Mouse (Mus musculus): ENCODE measurements around the gene 2210010C04Rik. TPM values are rescaled to one million over a fixed set of nuclear protein-coding genes. Genes with fewer than 3 reads are reported as not detected.

The 2210010C04Rik gene
- polyA plus RNA-seq (2015; fragmentation: Nextera tagmentation; extraction: Ambion mirVana) = not detected in 2 replicates

- ATAC-seq (replicated peaks) = no peak
- Histone ChIP-seq H3K4me2 (replicated peaks) (no peak within 1 kb of the TSS), H3K27me3 (no peaks in the 10 kb centered on the region), H3K36me3 (no peaks in the 10 kb centered on the region), H3K9ac (replicated peaks) (no peak within 1 kb of the TSS), H3K4me1 (no peaks in the 10 kb centered on the region), H3K9me3 (no peaks in the 10 kb centered on the region), H3K4me3 (no peak within 1 kb of the TSS), H3K27ac (replicated peaks) (no peak within 1 kb of the TSS)
These were observed at the start of gene 2210010C04Rik for GRCm38 (mm10) chr6:41035409-41035808. Gene 2210010C04Rik, minus strand, starts transcription at chr6:41035509.

- Histone ChIP-seq H3K9me3 (no peaks in the 10 kb centered on the region), H3K27ac (replicated peaks) (no peak overlapping the region), H3K27me3 (no peaks in the 10 kb centered on the region), H3K36me3 (no peaks in the 10 kb centered on the region), H3K4me1 (no peaks in the 10 kb centered on the region), H3K9ac (replicated peaks) (no peak overlapping the region), H3K4me2 (replicated peaks) (no peak overlapping the region), H3K4me3 (no peak overlapping the region)
- no peak for ATAC-seq (replicated peaks)
These were observed 44.8 kb upstream of the 2210010C04Rik start for GRCm38 (mm10) chr6:41080121-41080520.

- H3K9ac ChIP-seq (replicated peaks) = no peak overlapping the region
- ATAC-seq (replicated peaks) = no peak
- H3K4me2 ChIP-seq (replicated peaks) = no peak overlapping the region
- no peaks in the 10 kb centered on the region for H3K27me3 ChIP-seq
- H3K36me3 ChIP-seq = no peaks in the 10 kb centered on the region
- no peaks in the 10 kb centered on the region for H3K4me1 ChIP-seq
- H3K27ac ChIP-seq (replicated peaks) = no peak overlapping the region
- H3K4me3 ChIP-seq = no peak overlapping the region
- H3K9me3 ChIP-seq = no peaks in the 10 kb centered on the region
- WGBS = 48% methylated on average over 3 of the region's 3 CpGs
These were observed 43.4 kb upstream of the 2210010C04Rik start for GRCm38 (mm10) chr6:41078539-41079303.

GRCm38 (mm10) chr6:41075753-41076152 lies 40.4 kb upstream of the 2210010C04Rik start:
- Histone ChIP-seq H3K36me3 (no peaks in the 10 kb centered on the region), H3K9ac (replicated peaks) (no peak overlapping the region), H3K9me3 (no peaks in the 10 kb centered on the region), H3K27me3 (no peaks in the 10 kb centered on the region), H3K27ac (replicated peaks) (no peak overlapping the region), H3K4me1 (no peaks in the 10 kb centered on the region), H3K4me2 (replicated peaks) (no peak overlapping the region), H3K4me3 (no peak overlapping the region)
- 69% methylated on average over 2 of the region's 2 CpGs for WGBS
- ATAC-seq (replicated peaks) = no peak

- 90% methylated on average over 6 of the region's 6 CpGs for WGBS
- ATAC-seq (replicated peaks) = no peak
- H3K4me3 ChIP-seq = no peak overlapping the region
- H3K4me1 ChIP-seq = no peaks in the 10 kb centered on the region
- H3K27ac ChIP-seq (replicated peaks) = no peak overlapping the region
- H3K36me3 ChIP-seq = no peaks in the 10 kb centered on the region
- H3K9me3 ChIP-seq = no peaks in the 10 kb centered on the region
- H3K9ac ChIP-seq (replicated peaks) = no peak overlapping the region
- H3K4me2 ChIP-seq (replicated peaks) = no peak overlapping the region
- no peaks in the 10 kb centered on the region for H3K27me3 ChIP-seq
These were observed 28.0 kb upstream of the 2210010C04Rik start for GRCm38 (mm10) chr6:41063332-41063731.

- Histone ChIP-seq H3K4me3 (no peak overlapping the region), H3K36me3 (no peaks in the 10 kb centered on the region), H3K9ac (replicated peaks) (no peak overlapping the region), H3K4me1 (no peaks in the 10 kb centered on the region), H3K27me3 (no peaks in the 10 kb centered on the region), H3K27ac (replicated peaks) (no peak overlapping the region), H3K4me2 (replicated peaks) (no peak overlapping the region), H3K9me3 (no peaks in the 10 kb centered on the region)
- WGBS = 85% methylated on average over 3 of the region's 3 CpGs
- no peak for ATAC-seq (replicated peaks)
These were observed 27.4 kb upstream of the 2210010C04Rik start for GRCm38 (mm10) chr6:41062746-41063145.

- ATAC-seq (replicated peaks) = no peak
- Histone ChIP-seq H3K9ac (replicated peaks) (no peak overlapping the region), H3K4me1 (no peaks in the 10 kb centered on the region), H3K4me2 (replicated peaks) (no peak overlapping the region), H3K4me3 (no peak overlapping the region), H3K27me3 (no peaks in the 10 kb centered on the region), H3K27ac (replicated peaks) (no peak overlapping the region), H3K9me3 (no peaks in the 10 kb centered on the region), H3K36me3 (no peaks in the 10 kb centered on the region)
- 86% methylated on average over 2 of the region's 2 CpGs for WGBS
These were observed 26.8 kb upstream of the 2210010C04Rik start for GRCm38 (mm10) chr6:41062081-41062480.

- no peaks in the 10 kb centered on the region for H3K36me3 ChIP-seq
- 79% methylated on average over 5 of the region's 5 CpGs for WGBS
- no peak for ATAC-seq (replicated peaks)
- H3K9me3 ChIP-seq = no peaks in the 10 kb centered on the region
- H3K4me2 ChIP-seq (replicated peaks) = no peak overlapping the region
- no peak overlapping the region for H3K4me3 ChIP-seq
- H3K9ac ChIP-seq (replicated peaks) = no peak overlapping the region
- no peaks in the 10 kb centered on the region for H3K27me3 ChIP-seq
- H3K4me1 ChIP-seq = no peaks in the 10 kb centered on the region
- no peak overlapping the region for H3K27ac ChIP-seq (replicated peaks)
These were observed 25.8 kb upstream of the 2210010C04Rik start for GRCm38 (mm10) chr6:41061085-41061484.

GRCm38 (mm10) chr6:41057653-41058052 lies 22.3 kb upstream of the 2210010C04Rik start:
- WGBS = 85% methylated on average over 5 of the region's 5 CpGs
- ATAC-seq (replicated peaks) = no peak

GRCm38 (mm10) chr6:41055581-41055980 lies 20.3 kb upstream of the 2210010C04Rik start:
- Histone ChIP-seq H3K27ac (replicated peaks) (no peak overlapping the region), H3K36me3 (no peaks in the 10 kb centered on the region), H3K9me3 (no peaks in the 10 kb centered on the region), H3K9ac (replicated peaks) (no peak overlapping the region), H3K4me2 (replicated peaks) (no peak overlapping the region), H3K4me3 (no peak overlapping the region), H3K4me1 (no peaks in the 10 kb centered on the region), H3K27me3 (no peaks in the 10 kb centered on the region)
- WGBS = 50% methylated on average over 2 of the region's 2 CpGs
- no peak for ATAC-seq (replicated peaks)

More at GRCm38 (mm10) chr6:41057653-41058052, 22.3 kb upstream of the 2210010C04Rik start:
- H3K9me3 ChIP-seq = no peaks in the 10 kb centered on the region
- no peak overlapping the region for H3K4me2 ChIP-seq (replicated peaks)
- no peaks in the 10 kb centered on the region for H3K4me1 ChIP-seq
- H3K4me3 ChIP-seq = no peak overlapping the region
- H3K27ac ChIP-seq (replicated peaks) = no peak overlapping the region
- no peaks in the 10 kb centered on the region for H3K36me3 ChIP-seq
- no peak overlapping the region for H3K9ac ChIP-seq (replicated peaks)
- no peaks in the 10 kb centered on the region for H3K27me3 ChIP-seq

- 80% methylated on average over 2 of the region's 2 CpGs for WGBS
- no peak for ATAC-seq (replicated peaks)
- H3K36me3 ChIP-seq = no peaks in the 10 kb centered on the region
- H3K27me3 ChIP-seq = no peaks in the 10 kb centered on the region
- no peak overlapping the region for H3K9ac ChIP-seq (replicated peaks)
- H3K4me2 ChIP-seq (replicated peaks) = no peak overlapping the region
- H3K9me3 ChIP-seq = no peaks in the 10 kb centered on the region
- H3K4me3 ChIP-seq = no peak overlapping the region
- H3K27ac ChIP-seq (replicated peaks) = no peak overlapping the region
- no peaks in the 10 kb centered on the region for H3K4me1 ChIP-seq
These were observed 19.1 kb upstream of the 2210010C04Rik start for GRCm38 (mm10) chr6:41054379-41054778.

- no peak for ATAC-seq (replicated peaks)
- H3K36me3 ChIP-seq = no peaks in the 10 kb centered on the region
- H3K9me3 ChIP-seq = no peaks in the 10 kb centered on the region
- H3K4me1 ChIP-seq = no peaks in the 10 kb centered on the region
- no peak overlapping the region for H3K4me2 ChIP-seq (replicated peaks)
- no peak overlapping the region for H3K9ac ChIP-seq (replicated peaks)
- H3K27ac ChIP-seq (replicated peaks) = no peak overlapping the region
- whole genome bisulfite sequencing = 85% methylated on average over 4 of the region's 4 CpGs
- no peaks in the 10 kb centered on the region for H3K27me3 ChIP-seq
- H3K4me3 ChIP-seq = no peak overlapping the region
These were observed 16.5 kb upstream of the 2210010C04Rik start for GRCm38 (mm10) chr6:41051824-41052223.

- H3K9me3 ChIP-seq = no peaks in the 10 kb centered on the region
- 84% methylated on average over 1 of the region's 1 CpGs for WGBS
- no peaks in the 10 kb centered on the region for H3K4me1 ChIP-seq
- no peak overlapping the region for H3K9ac ChIP-seq (replicated peaks)
- no peak overlapping the region for H3K4me2 ChIP-seq (replicated peaks)
- H3K27ac ChIP-seq (replicated peaks) = no peak overlapping the region
- H3K36me3 ChIP-seq = no peaks in the 10 kb centered on the region
- no peak for ATAC-seq (replicated peaks)
- no peak overlapping the region for H3K4me3 ChIP-seq
- no peaks in the 10 kb centered on the region for H3K27me3 ChIP-seq
These were observed 13.3 kb upstream of the 2210010C04Rik start for GRCm38 (mm10) chr6:41048602-41049001.
